Mouse (Mus musculus) embryonic facial prominence, embryonic 11.5 days (tissue): ENCODE measurements around the gene Gm12248. TPM values are rescaled to one million over a fixed set of nuclear protein-coding genes. Genes with fewer than 3 reads are reported as not detected.
"Not testable (repeated sequence)": the region's sequence is repeated elsewhere in the genome, so short reads cannot be mapped to it uniquely, and the experiment has no call there.

Experiments
- ATAC-seq: fragments of 200-750 bp; cut with Nextera tagmentation; replicated peaks from 2 replicates; pipeline ENCODE4 v1.8.0; 2017; ENCODE audit warnings: low read depth; ENCODE audit not compliant: insufficient number of reproducible peaks, low FRiP score, low TSS enrichment
- DNase-seq: peaks from one replicate; pipeline ENCODE4 v3.0.0-alpha.2; 2015; ENCODE audit warnings: low spot score
- H3K27ac ChIP-seq: fragments of 300-500 bp; sonication (generic); replicated peaks from 2 replicates; pipeline ENCODE4 v1.5.1; 2014; ENCODE audit warnings: mild to moderate bottlenecking, low read depth, low read length, control low read depth
- H3K27me3 ChIP-seq: fragments of 300-500 bp; sonication (generic); 2 replicates; pipeline ENCODE4 v1.6.1; 2014; ENCODE audit warnings: mild to moderate bottlenecking, low read length, moderate library complexity, mixed read lengths; ENCODE audit not compliant: control insufficient read depth, insufficient read depth
- H3K36me3 ChIP-seq: fragments of 300-500 bp; sonication (generic); replicated peaks from 2 replicates; pipeline ENCODE4 v1.6.1; 2014; ENCODE audit warnings: low read depth, mild to moderate bottlenecking, low read length, moderate library complexity, mixed read lengths; ENCODE audit not compliant: control insufficient read depth, insufficient read depth
- H3K4me1 ChIP-seq: fragments of 300-500 bp; sonication (generic); 2 replicates; pipeline ENCODE4 v1.6.1; 2014; ENCODE audit warnings: low read length, mixed read lengths; ENCODE audit not compliant: control insufficient read depth, insufficient read depth
- H3K4me2 ChIP-seq: fragments of 300-500 bp; sonication (generic); 2 replicates; pipeline ENCODE4 v1.6.1; 2014; ENCODE audit warnings: low read depth, mild to moderate bottlenecking, control low read depth, low read length, moderate library complexity
- H3K4me3 ChIP-seq: fragments of 300-500 bp; sonication (generic); 2 replicates; pipeline ENCODE4 v1.5.1; 2014; ENCODE audit warnings: low read depth, low read length, control low read depth
- H3K9ac ChIP-seq: fragments of 300-500 bp; sonication (generic); replicated peaks from 2 replicates; pipeline ENCODE4 v1.6.1; 2014; ENCODE audit warnings: mild to moderate bottlenecking, control low read depth, low read length
- H3K9me3 ChIP-seq: fragments of 300-500 bp; sonication (generic); replicated peaks from 2 replicates; pipeline ENCODE4 v1.6.1; 2016; ENCODE audit warnings: mild to moderate bottlenecking, low read length, inconsistent platforms, mixed read lengths; ENCODE audit not compliant: control insufficient read depth
- WGBS: fragments of 180-500 bp; shearing (Covaris S2); extraction: QIAGEN DNeasy Blood & Tissue Kit; methylation state at CpG from one replicate; pipeline ENCODE4 v1.1.7; 2014; 5-methylcytosine and 5-hydroxymethylcytosine counted together
- polyA plus RNA-seq: library from polyadenylated mRNA; unstranded; fragments of >200 nt; fragmentation: Nextera tagmentation; extraction: Ambion mirVana; gene quantifications from 2 replicates; pipeline ENCODE4 v1.2.1, GENCODE M21; 2014

The Gm12248 gene
- polyA plus RNA-seq, 1 experiment from 2014 or later: not detected

DNA sequence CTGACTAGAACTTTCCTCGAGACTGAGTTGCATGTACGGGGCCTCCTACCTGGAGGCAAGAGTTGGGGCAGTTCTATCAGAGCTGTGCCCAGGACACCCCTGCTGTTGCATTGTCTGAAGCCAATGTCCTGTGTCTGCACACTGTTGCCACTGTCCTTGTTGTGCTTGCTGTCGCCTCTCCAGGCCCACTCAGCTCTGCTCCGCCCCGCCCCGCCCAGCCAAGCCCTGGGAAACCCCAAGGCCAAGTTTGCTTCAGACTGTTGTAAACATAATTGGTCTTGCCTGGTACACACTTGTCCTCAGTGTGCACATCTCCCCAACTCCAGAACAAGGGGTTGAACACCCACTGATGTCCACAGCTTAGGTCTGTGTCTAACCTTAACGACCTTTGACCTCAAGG is 33.2 kb downstream of the Gm12248 start:
- WGBS: 90% methylated on average over 7 of the region's 7 CpGs
- not testable (repeated sequence) for H3K4me3 ChIP-seq, H3K27me3 ChIP-seq, H3K9me3 ChIP-seq, DNase-seq, H3K4me2 ChIP-seq, H3K36me3 ChIP-seq, H3K9ac ChIP-seq, H3K4me1 ChIP-seq, H3K27ac ChIP-seq
- ATAC-seq: peak; percentile 36; the same call in 1 of the 2 replicates

DNA sequence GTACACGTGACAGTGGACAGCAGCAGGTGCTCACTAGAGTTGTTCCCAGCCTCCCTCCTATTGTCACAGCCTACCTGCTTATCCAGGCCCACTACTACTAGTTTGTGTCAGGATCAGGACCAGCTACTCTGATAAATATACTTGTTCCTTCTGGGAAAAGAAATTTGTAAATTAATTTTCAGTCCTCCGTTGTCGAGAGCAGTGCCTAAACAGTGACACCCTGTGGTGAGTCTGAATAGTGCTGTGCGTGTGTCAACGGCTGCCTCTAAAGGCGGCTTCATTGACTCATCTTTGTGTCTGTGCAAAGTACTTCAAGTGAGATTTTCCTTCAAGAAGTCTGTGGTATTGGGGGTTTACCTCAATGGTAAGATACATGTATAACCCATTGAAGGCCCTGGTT is 35.5 kb downstream of the Gm12248 start:
- H3K9ac ChIP-seq: no peak overlapping the region
- H3K9me3 ChIP-seq: no peaks in the 10 kb centered on the region
- no peaks in the 10 kb centered on the region for H3K4me1 ChIP-seq
- H3K36me3 ChIP-seq: peaks cover 11% of the 10 kb centered on the region
- no peak overlapping the region for H3K4me2 ChIP-seq
- no peak overlapping the region for H3K27ac ChIP-seq
- peak; percentile 54 for DNase-seq
- H3K27me3 ChIP-seq: no peaks in the 10 kb centered on the region
- no peak overlapping the region for H3K4me3 ChIP-seq
- 76% methylated on average over 6 of the region's 6 CpGs for WGBS
- no peak for ATAC-seq

DNA sequence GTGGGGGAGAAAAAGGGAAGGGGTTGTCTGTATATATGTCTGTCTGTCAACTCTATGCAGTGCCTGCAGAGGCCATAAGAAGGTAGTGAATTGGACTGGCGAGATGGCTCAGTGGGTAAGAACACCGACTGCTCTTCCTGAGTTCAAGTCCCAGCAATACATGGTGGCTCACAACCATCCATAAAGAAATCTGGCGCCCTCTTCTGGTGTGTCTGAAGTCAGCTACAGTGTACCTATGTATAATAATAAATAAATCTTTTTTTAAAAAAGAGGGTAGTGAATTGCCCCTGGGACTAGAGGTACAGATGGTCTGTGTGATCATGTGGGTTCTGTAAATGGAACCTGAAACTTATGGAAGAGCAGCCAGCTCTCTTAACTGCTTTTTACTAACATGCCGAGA is 46.5 kb downstream of the Gm12248 start:
- H3K9ac ChIP-seq: no peak overlapping the region
- no peak overlapping the region for H3K27ac ChIP-seq
- peak; percentile 22 for DNase-seq
- 74% methylated on average over 4 of the region's 4 CpGs for WGBS
- H3K36me3 ChIP-seq: peaks cover 3% of the 10 kb centered on the region
- no peak for ATAC-seq
- H3K4me2 ChIP-seq: no peak overlapping the region
- no peaks in the 10 kb centered on the region for H3K9me3 ChIP-seq
- no peak overlapping the region for H3K4me3 ChIP-seq
- H3K27me3 ChIP-seq: no peaks in the 10 kb centered on the region
- H3K4me1 ChIP-seq: no peaks in the 10 kb centered on the region

DNA sequence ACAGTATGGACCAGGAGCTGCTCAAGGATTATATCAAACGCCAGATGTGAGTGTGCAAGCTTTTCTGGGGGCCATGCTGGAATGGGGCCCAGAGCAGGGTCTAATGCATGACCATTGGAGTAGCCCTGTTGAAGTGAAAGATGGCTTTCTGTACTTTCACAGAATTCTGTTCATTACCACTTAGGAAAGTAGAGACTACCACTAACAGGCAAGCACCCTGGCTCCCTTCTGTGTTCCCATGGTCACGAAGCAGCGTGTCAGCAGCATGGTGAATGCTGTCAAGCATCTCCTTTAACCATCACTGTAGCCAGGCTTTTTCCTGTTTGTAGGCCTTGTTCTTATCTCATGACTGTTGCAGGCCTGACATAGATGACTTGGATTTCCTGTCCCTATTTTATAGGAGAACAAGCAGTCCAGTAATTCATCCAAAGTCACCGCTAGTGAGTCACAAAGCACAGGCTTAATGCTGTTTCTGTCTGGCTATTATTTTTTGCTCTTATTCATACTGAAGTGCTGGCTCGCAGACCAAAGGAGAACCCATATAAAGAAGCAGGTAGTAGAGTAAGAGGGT is 50.0 kb downstream of the Gm12248 start:
- Histone ChIP-seq H3K4me2 (no peak overlapping the region), H3K9ac (no peak overlapping the region), H3K36me3 (peaks cover under 1% of the 10 kb centered on the region), H3K4me1 (no peaks in the 10 kb centered on the region), H3K4me3 (no peak overlapping the region), H3K9me3 (no peaks in the 10 kb centered on the region), H3K27me3 (no peaks in the 10 kb centered on the region), H3K27ac (no peak overlapping the region)
- no peak for ATAC-seq
- no peak for DNase-seq
- 95% methylated on average over 5 of the region's 5 CpGs for WGBS

DNA sequence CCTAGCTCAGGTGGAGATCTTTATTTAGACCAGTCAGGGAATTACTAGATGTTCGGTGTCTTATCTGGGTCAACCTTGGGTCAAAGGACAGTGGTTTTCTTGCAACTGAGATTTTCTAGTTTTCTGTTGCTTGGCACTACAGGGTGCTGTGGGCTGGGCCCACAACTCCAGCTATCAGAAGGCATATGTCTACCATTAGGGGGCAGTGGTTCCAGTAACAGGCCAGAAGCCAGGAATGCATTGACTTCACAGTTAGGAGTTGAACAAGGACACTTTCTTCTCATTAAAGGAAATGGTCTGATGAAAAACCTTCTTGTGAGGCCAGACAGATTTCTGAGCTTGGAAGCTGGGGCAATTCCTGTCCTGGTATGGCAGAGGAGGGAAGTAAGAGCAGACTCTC is 53.9 kb downstream of the Gm12248 start:
- no peak for ATAC-seq
- peak; percentile 27 for DNase-seq
- H3K27ac ChIP-seq: no peak overlapping the region
- H3K9ac ChIP-seq: no peak overlapping the region
- H3K27me3 ChIP-seq: no peaks in the 10 kb centered on the region
- WGBS: 69% methylated on average over 1 of the region's 1 CpGs
- no peak overlapping the region for H3K4me2 ChIP-seq
- no peaks in the 10 kb centered on the region for H3K9me3 ChIP-seq
- H3K4me1 ChIP-seq: no peaks in the 10 kb centered on the region
- no peaks in the 10 kb centered on the region; the same call in 1 of the 2 replicates for H3K36me3 ChIP-seq
- no peak overlapping the region for H3K4me3 ChIP-seq

DNA sequence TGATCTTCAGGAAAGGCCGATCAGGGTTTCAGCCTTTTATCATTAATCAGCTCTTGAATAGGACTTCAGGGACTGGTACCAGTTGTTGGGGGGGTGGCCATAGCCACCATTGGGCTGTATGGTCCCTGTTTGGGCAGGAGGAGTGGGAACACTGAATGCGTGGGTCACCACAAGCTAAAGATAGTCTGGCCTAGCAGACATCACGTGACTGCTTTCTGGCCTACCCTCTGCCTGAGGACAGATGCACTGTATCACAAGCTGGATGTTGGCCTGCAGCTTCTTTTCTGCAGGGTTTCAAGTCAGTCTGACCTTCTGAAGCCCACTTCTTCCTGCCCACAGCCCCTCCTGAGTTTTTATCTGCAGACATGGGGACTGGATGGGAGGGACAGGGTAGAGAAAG is 59.3 kb downstream of the Gm12248 start:
- Histone ChIP-seq H3K27ac (no peak overlapping the region), H3K4me1 (no peaks in the 10 kb centered on the region), H3K36me3 (no peaks in the 10 kb centered on the region), H3K27me3 (no peaks in the 10 kb centered on the region), H3K9me3 (no peaks in the 10 kb centered on the region), H3K4me3 (no peak overlapping the region), H3K4me2 (no peak overlapping the region), H3K9ac (no peak overlapping the region)
- WGBS: 77% methylated on average over 3 of the region's 3 CpGs
- DNase-seq (no peak), ATAC-seq (no peak)

DNA sequence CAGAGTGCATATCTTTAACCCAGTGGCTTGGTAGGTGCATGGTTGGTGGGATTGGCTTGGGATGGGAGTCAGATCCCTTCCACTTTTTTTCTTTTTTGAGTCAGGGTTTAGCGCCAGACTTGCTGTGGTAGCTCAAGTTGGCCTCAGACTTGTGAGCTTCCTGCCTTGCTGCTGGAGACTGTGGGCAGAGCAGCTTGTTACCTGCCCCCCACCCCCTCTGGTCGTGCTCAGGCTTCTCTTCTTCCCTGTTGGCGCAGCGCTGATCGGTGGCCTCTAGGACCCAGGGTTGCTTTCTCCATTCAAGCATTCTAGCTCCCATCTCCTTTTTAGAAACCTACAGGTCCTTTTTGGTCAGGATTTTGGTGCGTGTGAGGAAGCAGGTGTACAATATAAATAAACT is 61.8 kb downstream of the Gm12248 start:
- no peaks in the 10 kb centered on the region for H3K27me3 ChIP-seq
- H3K4me2 ChIP-seq: no peak overlapping the region
- H3K4me3 ChIP-seq: no peak overlapping the region
- H3K27ac ChIP-seq: no peak overlapping the region
- no peaks in the 10 kb centered on the region for H3K36me3 ChIP-seq
- H3K9me3 ChIP-seq: no peaks in the 10 kb centered on the region
- 73% methylated on average over 6 of the region's 6 CpGs for WGBS
- DNase-seq: no peak
- H3K9ac ChIP-seq: no peak overlapping the region
- no peak for ATAC-seq
- no peaks in the 10 kb centered on the region for H3K4me1 ChIP-seq

DNA sequence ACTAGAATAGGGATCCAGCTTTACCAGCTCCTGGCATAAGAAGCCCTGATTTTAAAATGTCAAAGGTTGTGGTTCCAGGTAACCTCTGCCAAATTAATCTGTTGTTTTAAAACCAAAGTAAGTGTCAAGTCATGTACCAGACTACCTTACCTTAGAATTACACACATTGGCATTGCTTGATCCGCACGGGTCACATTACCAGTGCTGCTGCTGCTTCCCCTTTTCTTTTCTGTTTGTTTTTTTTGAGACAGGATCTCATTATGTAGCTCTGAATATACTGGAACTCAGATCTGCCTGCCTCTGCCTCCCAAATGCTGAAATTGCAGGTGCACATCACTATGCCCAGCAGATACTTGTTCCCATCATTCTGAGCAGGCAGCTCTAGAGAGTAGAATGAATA is 63.1 kb downstream of the Gm12248 start:
- H3K4me2 ChIP-seq: no peak overlapping the region
- no peak for ATAC-seq
- DNase-seq: no peak
- H3K36me3 ChIP-seq: no peaks in the 10 kb centered on the region
- no peak overlapping the region for H3K9ac ChIP-seq
- H3K9me3 ChIP-seq: no peaks in the 10 kb centered on the region
- H3K4me3 ChIP-seq: no peak overlapping the region
- WGBS: 75% methylated on average over 2 of the region's 2 CpGs
- no peaks in the 10 kb centered on the region for H3K4me1 ChIP-seq
- no peaks in the 10 kb centered on the region for H3K27me3 ChIP-seq
- H3K27ac ChIP-seq: no peak overlapping the region
